Mouse (Mus musculus) liver, postnatal 0 days (tissue): ENCODE data around the gene Fam169b.

Experiments used
- CTCF ChIP-seq: sonication (generic); IDR thresholded peaks from 2 replicates; pipeline ENCODE4 v1.5.1; 2016; ENCODE audit warnings: antibody characterized with exemption, low read depth
- EP300 ChIP-seq: IDR thresholded peaks from 2 replicates; pipeline ENCODE4 v1.6.1; 2016; ENCODE audit warnings: antibody characterized with exemption, low read depth, mild to moderate bottlenecking

DNA sequence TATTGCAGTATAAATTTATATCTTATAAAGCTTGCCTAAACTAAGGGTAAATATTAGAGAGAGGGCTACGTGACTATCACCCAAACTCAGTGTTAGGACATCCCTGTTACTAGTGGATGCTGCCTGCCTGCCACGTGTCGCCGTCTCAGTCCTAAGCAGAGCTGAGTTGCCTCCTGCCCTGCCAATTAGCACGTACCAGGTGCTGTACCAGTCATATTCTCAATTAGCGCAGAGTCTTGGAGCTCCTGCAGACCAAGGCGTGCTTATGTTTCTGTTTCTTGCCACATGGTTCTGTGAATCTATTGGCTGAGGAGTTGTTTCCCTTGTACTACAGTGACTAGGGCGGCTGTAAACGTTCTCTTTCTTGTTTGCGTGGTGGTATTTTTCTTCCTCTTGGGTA lies 72.3 kb downstream of the Fam169b start:
- TF ChIP-seq EP300 (no peak), CTCF (no peak)
